Mouse (Mus musculus): ENCODE results near the gene Tbc1d23. TPM values are rescaled to one million over a fixed set of nuclear protein-coding genes. Genes with fewer than 3 reads are reported as not detected.

Gene Tbc1d23
- polyA plus RNA-seq, 1 experiment, result 9.4 TPM

DNA sequence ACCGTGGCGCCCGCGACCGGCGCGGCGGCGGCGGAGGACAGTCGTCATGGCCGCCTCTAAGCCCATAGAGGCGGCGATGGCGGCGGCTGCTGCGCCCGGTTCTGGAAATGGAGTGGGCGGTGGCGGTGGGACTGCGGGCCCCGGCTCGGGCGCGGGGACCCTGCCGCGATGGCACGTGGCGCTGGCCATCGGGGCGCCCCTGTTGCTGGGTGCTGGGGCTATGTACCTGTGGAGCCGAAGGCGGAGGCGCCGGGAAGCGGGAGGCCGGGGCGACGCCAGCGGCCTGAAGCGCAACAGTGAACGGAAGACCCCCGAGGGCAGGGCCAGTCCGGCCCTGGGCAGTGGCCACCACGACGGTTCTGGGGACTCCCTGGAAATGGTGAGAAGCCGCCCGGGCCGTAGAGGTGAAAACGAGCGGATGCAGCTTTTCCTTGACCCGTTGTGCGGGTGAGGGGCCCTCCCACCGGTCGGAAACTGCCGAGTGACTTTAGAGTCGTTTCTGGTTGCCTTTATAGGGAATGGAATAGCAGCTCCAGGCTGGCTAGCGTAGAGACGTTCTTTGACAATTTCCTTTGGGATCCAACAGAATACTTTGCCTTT lies 109.4 kb downstream of the Tbc1d23 start:
- Histone ChIP-seq H3K27me3 (ENCODE audit: control insufficient read depth, insufficient read depth, low read length) (no peaks in the 10 kb centered on the region), H3K27ac (ENCODE audit: insufficient read depth, low read depth, low read length) (peak overlapping the region; percentile 38), H3K4me1 (ENCODE audit: control insufficient read depth, insufficient read depth, insufficient read length, low read length) (peaks cover 6% of the 10 kb centered on the region; the same call in 1 of the 2 replicates), H3K36me3 (ENCODE audit: control insufficient read depth, insufficient read depth, low read length) (peaks cover 3% of the 10 kb centered on the region; the same call in 1 of the 2 replicates), H3K4me3 (ENCODE audit: low read depth, low read length) (peak overlapping the region; percentile 70)
- TF ChIP-seq CTCF (IDR thresholded peaks at IDR 0.05; ENCODE audit: extremely low read depth, insufficient read length, insufficient replicate concordance, low read depth, low read length) (no peak), POLR2A (IDR thresholded peaks at IDR 0.05; ENCODE audit: low read depth, low read length) (no peak)
- under 1% methylated on average over 59 of the region's 59 CpGs for WGBS

DNA sequence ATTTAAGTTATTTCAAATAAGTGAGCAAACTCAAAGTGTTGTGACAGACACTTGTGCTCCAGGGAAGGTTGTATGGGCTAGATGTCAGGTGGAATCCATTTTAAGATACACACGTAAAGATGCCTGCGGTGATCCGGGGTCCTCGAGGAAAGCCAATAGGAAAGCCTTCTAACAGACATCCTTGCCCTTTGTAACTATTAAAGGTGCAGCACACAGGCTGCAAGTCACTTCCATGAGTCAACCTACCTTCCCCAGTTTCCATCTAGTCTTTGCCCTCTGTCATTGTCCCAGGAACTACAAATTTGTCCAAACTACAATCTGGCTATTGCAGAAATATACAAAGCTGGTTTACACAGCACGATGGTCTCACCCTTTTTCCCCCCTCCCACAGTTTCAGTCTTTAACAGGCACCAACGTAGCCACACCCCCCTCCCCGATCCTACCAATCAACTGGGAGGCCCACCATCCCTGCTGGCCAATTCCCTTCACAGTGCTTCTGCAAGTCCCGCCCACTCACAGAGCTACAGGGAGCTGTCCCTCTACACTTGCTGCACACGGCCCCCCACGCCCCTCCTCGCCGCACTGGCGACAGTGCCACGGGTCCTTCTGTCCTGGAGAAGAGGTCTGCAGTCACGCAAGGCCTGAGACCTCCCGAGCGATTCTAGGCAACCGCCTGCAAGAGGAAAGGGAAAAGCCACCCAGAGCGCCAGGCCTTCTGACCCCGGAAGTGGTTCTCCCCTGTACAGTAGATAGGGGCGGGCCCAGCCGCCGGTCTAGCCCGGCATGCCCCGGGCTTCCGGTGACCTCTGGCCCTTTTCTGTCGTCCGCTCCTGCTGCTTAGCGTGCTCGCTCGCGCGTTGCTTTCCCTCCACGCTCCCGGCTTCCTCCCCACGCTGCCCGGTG lies 110.1 kb downstream of the Tbc1d23 start, which contains the start of gene Tomm70a:
Tomm70a (plus strand) TSS at position 791 of the 903 bp plus-strand sequence.
- Histone ChIP-seq H3K4me1 (ENCODE audit: control insufficient read depth, insufficient read depth, insufficient read length, low read length) (peaks cover 6% of the 10 kb centered on the region; the same call in 1 of the 2 replicates), H3K27me3 (ENCODE audit: control insufficient read depth, insufficient read depth, low read length) (no peaks in the 10 kb centered on the region), H3K36me3 (ENCODE audit: control insufficient read depth, insufficient read depth, low read length) (peaks cover 3% of the 10 kb centered on the region; the same call in 1 of the 2 replicates), H3K27ac (ENCODE audit: insufficient read depth, low read depth, low read length) (peak within 1 kb of the TSS; percentile 80), H3K4me3 (ENCODE audit: low read depth, low read length) (peak within 1 kb of the TSS; percentile 70)
- WGBS, result under 1% methylated on average over 37 of the region's 37 CpGs
- TF ChIP-seq CTCF (IDR thresholded peaks at IDR 0.05; ENCODE audit: extremely low read depth, insufficient read length, insufficient replicate concordance, low read depth, low read length) (no peak), POLR2A (IDR thresholded peaks at IDR 0.05; ENCODE audit: low read depth, low read length) (peak; percentile 65; the same call in 1 of the 2 replicates)

Other genes starting within 250 kb of the Tbc1d23 start
- 0.08 TPM in 1 of 2 replicates, not detected in the other for gene Tmem45a2, start 160.1 kb downstream of the Tbc1d23 start, polyA plus RNA-seq (2012; rRNA removed)
- gene Tomm70a, start 109.8 kb downstream of the Tbc1d23 start, polyA plus RNA-seq (2012; rRNA removed), result 8.5 and 9.0 TPM in 2 replicates
- 7.9 and 9.8 TPM in 2 replicates for gene Nit2, start 64.2 kb downstream of the Tbc1d23 start, polyA plus RNA-seq (2012; rRNA removed)
- gene Tmem30c, start 61.4 kb upstream of the Tbc1d23 start, polyA plus RNA-seq (2012; rRNA removed), result not detected in 2 replicates
- gene Filip1l, start 121.6 kb upstream of the Tbc1d23 start, polyA plus RNA-seq (2012; rRNA removed), result 2.2 and 3.2 TPM in 2 replicates

Measured in small intestine, adult 2 months (tissue).